Mouse (Mus musculus) stomach, embryonic 15.5 days (tissue): ENCODE results near the gene Mpig6b. TPM values are rescaled to one million over a fixed set of nuclear protein-coding genes. Genes with fewer than 3 reads are reported as not detected.

Source experiments
- ATAC-seq: fragments of 200-750 bp; cut with Nextera tagmentation; 2 replicates; pipeline ENCODE4 v1.8.0; 2017; ENCODE audit warnings: low read depth, moderate number of reproducible peaks, moderate TSS enrichment; ENCODE audit not compliant: insufficient read depth, low FRiP score
- H3K27ac ChIP-seq: fragments of 300-500 bp; sonication (generic); 2 replicates; pipeline ENCODE4 v1.5.1; 2015; ENCODE audit warnings: mild to moderate bottlenecking, inconsistent platforms
- H3K27me3 ChIP-seq: fragments of 300-500 bp; sonication (generic); replicated peaks from 2 replicates; pipeline ENCODE4 v1.6.1; 2015; ENCODE audit warnings: inconsistent platforms
- H3K36me3 ChIP-seq: fragments of 300-500 bp; sonication (generic); 2 replicates; pipeline ENCODE4 v1.6.1; 2015; ENCODE audit warnings: inconsistent platforms
- H3K4me1 ChIP-seq: fragments of 300-500 bp; sonication (generic); 2 replicates; pipeline ENCODE4 v1.6.1; 2015; ENCODE audit warnings: inconsistent platforms
- H3K4me2 ChIP-seq: fragments of 300-500 bp; sonication (generic); 2 replicates; pipeline ENCODE4 v1.6.1; 2015; ENCODE audit warnings: mild to moderate bottlenecking, inconsistent platforms
- H3K4me3 ChIP-seq: fragments of 300-500 bp; sonication (generic); replicated peaks from 2 replicates; pipeline ENCODE4 v1.5.1; 2015; ENCODE audit warnings: inconsistent platforms
- H3K9ac ChIP-seq: fragments of 300-500 bp; sonication (generic); 2 replicates; pipeline ENCODE4 v1.6.1; 2015; ENCODE audit warnings: inconsistent platforms
- H3K9me3 ChIP-seq: fragments of 300-500 bp; sonication (generic); 2 replicates; pipeline ENCODE4 v1.6.1; 2016; ENCODE audit warnings: inconsistent platforms
- WGBS: fragments of 180-500 bp; shearing (Covaris S2); methylation state at CpG from one replicate; pipeline ENCODE4 v1.1.7; 2015; 5-methylcytosine and 5-hydroxymethylcytosine counted together
- polyA plus RNA-seq: library from polyadenylated mRNA; unstranded; fragments of >200 nt; fragmentation: Nextera tagmentation; extraction: Ambion mirVana; gene quantifications from 2 replicates; pipeline ENCODE4 v1.2.1, GENCODE M21; 2015

Gene Mpig6b
- polyA plus RNA-seq, 1 experiment from 2014 or later = 0.44 TPM

- Histone ChIP-seq H3K27ac (no peak overlapping the region), H3K4me3 (no peak overlapping the region), H3K9ac (no peak overlapping the region), H3K9me3 (no peaks in the 10 kb centered on the region), H3K4me2 (no peak overlapping the region), H3K27me3 (no peaks in the 10 kb centered on the region), H3K36me3 (no peaks in the 10 kb centered on the region), H3K4me1 (0 out of 2 replicates have a peak, but pooled peaks cover 3% of the 10 kb centered on the region)
- WGBS = 81% methylated on average over 16 of the region's 16 CpGs
- ATAC-seq = no peak
Observed at GRCm38 (mm10) chr17:35082841-35083576, 17.0 kb upstream of the Mpig6b start.

- H3K27ac ChIP-seq = no peak overlapping the region
- H3K36me3 ChIP-seq = no peaks in the 10 kb centered on the region
- ATAC-seq = no peak
Observed at GRCm38 (mm10) chr17:35080710-35081109, 14.7 kb upstream of the Mpig6b start.

GRCm38 (mm10) chr17:35080248-35080647 is 14.3 kb upstream of the Mpig6b start:
- ATAC-seq = no peak
- 45% methylated on average over 6 of the region's 6 CpGs for WGBS

More at GRCm38 (mm10) chr17:35080710-35081109, 14.7 kb upstream of the Mpig6b start:
- no peak overlapping the region for H3K4me3 ChIP-seq
- H3K27me3 ChIP-seq = no peaks in the 10 kb centered on the region
- peaks cover 10% of the 10 kb centered on the region for H3K4me1 ChIP-seq
- H3K9me3 ChIP-seq = no peaks in the 10 kb centered on the region
- no peak overlapping the region for H3K9ac ChIP-seq
- 82% methylated on average over 4 of the region's 4 CpGs for WGBS
- no peak overlapping the region for H3K4me2 ChIP-seq

GRCm38 (mm10) chr17:35079778-35080177 is 13.8 kb upstream of the Mpig6b start:
- Histone ChIP-seq H3K27me3 (no peaks in the 10 kb centered on the region), H3K36me3 (no peaks in the 10 kb centered on the region), H3K9ac (no peak overlapping the region), H3K4me2 (0 out of 2 replicates have a peak overlapping the region, but pooled peaks have one; percentile 8), H3K4me3 (no peak overlapping the region), H3K27ac (peak overlapping the region; percentile 18; the same call in 1 of the 2 replicates), H3K9me3 (no peaks in the 10 kb centered on the region), H3K4me1 (peaks cover 10% of the 10 kb centered on the region)
- ATAC-seq = peak; percentile 83
- 47% methylated on average over 9 of the region's 9 CpGs for WGBS

More at GRCm38 (mm10) chr17:35080248-35080647, 14.3 kb upstream of the Mpig6b start:
- H3K4me1 ChIP-seq = peaks cover 10% of the 10 kb centered on the region
- H3K36me3 ChIP-seq = no peaks in the 10 kb centered on the region
- H3K4me2 ChIP-seq = 0 out of 2 replicates have a peak overlapping the region, but pooled peaks have one; percentile 8
- H3K9me3 ChIP-seq = no peaks in the 10 kb centered on the region
- no peaks in the 10 kb centered on the region for H3K27me3 ChIP-seq
- no peak overlapping the region for H3K4me3 ChIP-seq
- no peak overlapping the region for H3K9ac ChIP-seq
- peak overlapping the region; percentile 18; the same call in 1 of the 2 replicates for H3K27ac ChIP-seq

GRCm38 (mm10) chr17:35077786-35078233 is 11.8 kb upstream of the Mpig6b start, which contains the start of gene Ly6g6d:
TSS of gene Ly6g6d (minus strand) at chr17:35078065.
- no peaks in the 10 kb centered on the region for H3K9me3 ChIP-seq
- peak within 1 kb of the TSS; percentile 55 for H3K4me2 ChIP-seq
- H3K9ac ChIP-seq = no peak within 1 kb of the TSS
- no peaks in the 10 kb centered on the region for H3K36me3 ChIP-seq
- no peaks in the 10 kb centered on the region for H3K27me3 ChIP-seq
- H3K27ac ChIP-seq = peak within 1 kb of the TSS; percentile 68
- peak; percentile 49 for ATAC-seq
- peaks cover 10% of the 10 kb centered on the region for H3K4me1 ChIP-seq
- peak within 1 kb of the TSS; percentile 32 for H3K4me3 ChIP-seq
- WGBS = 11% methylated on average over 14 of the region's 14 CpGs

- peaks cover 10% of the 10 kb centered on the region for H3K4me1 ChIP-seq
- no peaks in the 10 kb centered on the region for H3K36me3 ChIP-seq
- no peaks in the 10 kb centered on the region for H3K9me3 ChIP-seq
- WGBS = 46% methylated on average over 2 of the region's 2 CpGs
- H3K4me3 ChIP-seq = peak overlapping the region; percentile 32
- H3K4me2 ChIP-seq = peak overlapping the region; percentile 55
- H3K27ac ChIP-seq = peak overlapping the region; percentile 68
- H3K27me3 ChIP-seq = no peaks in the 10 kb centered on the region
- no peak for ATAC-seq
- H3K9ac ChIP-seq = no peak overlapping the region
Observed at GRCm38 (mm10) chr17:35077285-35077684, 11.3 kb upstream of the Mpig6b start.

- WGBS = 30% methylated on average over 10 of the region's 10 CpGs
Observed at GRCm38 (mm10) chr17:35076507-35077176, 10.7 kb upstream of the Mpig6b start, which contains the start of gene Ly6g6e. TSS of gene Ly6g6e (plus strand) at chr17:35076902.

GRCm38 (mm10) chr17:35074097-35074496 is 8.1 kb upstream of the Mpig6b start:
- Histone ChIP-seq H3K9ac (no peak overlapping the region), H3K27me3 (no peaks in the 10 kb centered on the region), H3K4me2 (no peak overlapping the region), H3K4me3 (no peak overlapping the region), H3K27ac (no peak overlapping the region), H3K9me3 (no peaks in the 10 kb centered on the region), H3K4me1 (peaks cover 7% of the 10 kb centered on the region), H3K36me3 (no peaks in the 10 kb centered on the region)
- WGBS = 46% methylated on average over 17 of the region's 17 CpGs
- ATAC-seq = no peak

More at GRCm38 (mm10) chr17:35076507-35077176, 10.7 kb upstream of the Mpig6b start, which contains the start of gene Ly6g6e:
- no peak for ATAC-seq
- Histone ChIP-seq H3K9me3 (no peaks in the 10 kb centered on the region), H3K27me3 (no peaks in the 10 kb centered on the region), H3K4me2 (peak within 1 kb of the TSS; percentile 55), H3K4me3 (peak within 1 kb of the TSS; percentile 32), H3K36me3 (no peaks in the 10 kb centered on the region), H3K4me1 (peaks cover 10% of the 10 kb centered on the region), H3K27ac (peak within 1 kb of the TSS; percentile 68), H3K9ac (no peak within 1 kb of the TSS)

- WGBS = 72% methylated on average over 9 of the region's 9 CpGs
- H3K27me3 ChIP-seq = 0 out of 2 replicates have a peak, but pooled peaks cover 5% of the 10 kb centered on the region
- ATAC-seq = no peak
- H3K4me3 ChIP-seq = no peak overlapping the region
- H3K4me1 ChIP-seq = 0 out of 2 replicates have a peak, but pooled peaks cover 2% of the 10 kb centered on the region
- no peaks in the 10 kb centered on the region for H3K9me3 ChIP-seq
- no peaks in the 10 kb centered on the region for H3K36me3 ChIP-seq
- H3K9ac ChIP-seq = no peak overlapping the region
- H3K27ac ChIP-seq = no peak overlapping the region
- no peak overlapping the region for H3K4me2 ChIP-seq
Observed at GRCm38 (mm10) chr17:35071454-35071853, 5.5 kb upstream of the Mpig6b start.

- H3K4me2 ChIP-seq = no peak overlapping the region
- peak overlapping the region; percentile 52; the same call in 1 of the 2 replicates for H3K27ac ChIP-seq
- 0 out of 2 replicates have a peak, but pooled peaks cover 6% of the 10 kb centered on the region for H3K27me3 ChIP-seq
- peaks cover under 1% of the 10 kb centered on the region; the same call in 1 of the 2 replicates for H3K4me1 ChIP-seq
- H3K36me3 ChIP-seq = no peaks in the 10 kb centered on the region
- H3K4me3 ChIP-seq = no peak overlapping the region
- WGBS = 35% methylated on average over 6 of the region's 6 CpGs
- peak; percentile 44; the same call in 1 of the 2 replicates for ATAC-seq
- H3K9ac ChIP-seq = no peak overlapping the region
- no peaks in the 10 kb centered on the region for H3K9me3 ChIP-seq
Observed at GRCm38 (mm10) chr17:35070556-35071229, 4.7 kb upstream of the Mpig6b start.

- Histone ChIP-seq H3K9ac (no peak overlapping the region), H3K9me3 (no peaks in the 10 kb centered on the region), H3K4me3 (no peak overlapping the region), H3K36me3 (no peaks in the 10 kb centered on the region), H3K27me3 (0 out of 2 replicates have a peak, but pooled peaks cover 6% of the 10 kb centered on the region), H3K4me1 (peaks cover 23% of the 10 kb centered on the region), H3K4me2 (no peak overlapping the region), H3K27ac (no peak overlapping the region)
- WGBS = 65% methylated on average over 17 of the region's 17 CpGs
- no peak for ATAC-seq
Observed at GRCm38 (mm10) chr17:35068213-35068914, 2.4 kb upstream of the Mpig6b start.
